Mouse (Mus musculus) olfactory bulb, adult 2 months (tissue): ENCODE results near the gene Nabp2.

Source experiments
- CTCF ChIP-seq: fragments of 200-500 bp; IDR thresholded peaks from 2 replicates; pipeline ENCODE4 v1.5.1; 2012; ENCODE audit warnings: low read depth, mild to moderate bottlenecking, low read length, moderate library complexity; ENCODE audit not compliant: insufficient read depth
- POLR2A ChIP-seq: fragments of 200-500 bp; IDR thresholded peaks from 2 replicates; pipeline ENCODE4 v1.6.1; 2012; ENCODE audit warnings: mild to moderate bottlenecking, low read depth, low read length, moderate library complexity; ENCODE audit not compliant: insufficient read depth

DNA sequence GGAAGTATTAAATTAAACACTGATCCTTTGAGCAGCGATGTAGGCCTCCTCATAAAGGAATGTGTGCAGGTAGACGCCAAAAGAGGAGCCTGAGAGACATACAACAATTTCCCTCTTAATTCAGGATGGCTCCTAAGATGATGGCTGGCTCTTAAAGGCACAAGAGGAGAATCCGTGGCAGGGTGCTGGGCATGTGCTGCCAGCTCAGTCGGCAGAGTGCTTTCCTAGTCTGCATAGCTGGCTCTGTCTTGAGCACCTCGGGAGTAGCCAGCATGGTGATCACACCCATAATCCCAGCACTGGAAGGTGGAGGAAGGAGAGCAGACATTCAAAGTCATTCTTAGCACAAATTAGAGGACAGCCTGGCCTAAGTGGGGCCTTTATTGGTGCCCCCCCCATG lies 24.6 kb upstream of the Nabp2 start:
- TF ChIP-seq POLR2A (no peak), CTCF (no peak)
